Mouse (Mus musculus): ENCODE results near the gene Ptk7. TPM values are rescaled to one million over a fixed set of nuclear protein-coding genes. Genes with fewer than 3 reads are reported as not detected.
A peak's percentile ranks its signal among the peaks of the same experiment; 100 is the strongest.

Ptk7 gene
- total and polyA plus RNA-seq, 2 experiments from 2014 or later: 22.5 to 62.6 TPM

GRCm38 (mm10) chr17:46549193-46549592 is 80.1 kb downstream of the Ptk7 start:
- Histone ChIP-seq H3K9me3 (ENCODE audit: low read length) (no peaks in the 10 kb centered on the region), H3K27ac (ENCODE audit: low read depth, low read length) (no peak overlapping the region), H3K27me3 (ENCODE audit: insufficient read depth, low read length) (no peaks in the 10 kb centered on the region), H3K9ac (replicated peaks; ENCODE audit: low read length, poor library complexity, severe bottlenecking) (no peak overlapping the region), H3K4me2 (ENCODE audit: low read depth, low read length, poor library complexity, severe bottlenecking) (no peak overlapping the region), H3K36me3 (ENCODE audit: insufficient read depth, low read length) (peaks cover 30% of the 10 kb centered on the region), H3K4me3 (ENCODE audit: low read depth, low read length) (no peak overlapping the region), H3K4me1 (ENCODE audit: insufficient read depth, low read length) (peaks cover 20% of the 10 kb centered on the region)
- DNase-seq (ENCODE audit: low spot score) (peak; percentile 59), ATAC-seq (ENCODE audit: low FRiP score) (no peak)
- WGBS: 27% methylated on average over 8 of the region's 8 CpGs
- TF ChIP-seq CTCF (IDR thresholded peaks at IDR 0.05): peak; percentile 64

DNA sequence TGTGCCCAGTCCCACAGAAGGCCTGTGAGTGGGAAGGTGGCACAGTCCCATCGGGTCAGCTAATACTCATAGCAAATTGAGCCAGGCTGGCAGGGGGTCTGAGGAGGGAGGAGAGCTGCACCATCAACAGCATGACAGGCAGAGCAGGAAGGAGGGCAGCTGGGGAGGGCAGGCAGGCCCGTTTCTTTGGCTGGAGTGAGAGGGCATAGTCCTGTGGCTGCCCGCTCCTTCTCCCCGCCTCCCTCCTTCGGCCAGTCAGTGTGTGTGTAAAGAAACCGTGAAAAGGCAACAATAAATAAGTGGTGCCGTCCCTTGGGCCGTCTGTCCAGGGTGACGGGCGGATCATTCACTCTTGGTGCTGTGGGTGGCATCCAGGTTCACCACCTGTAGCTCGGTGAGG is 80.6 kb downstream of the Ptk7 start:
- WGBS: 57% methylated on average over 11 of the region's 11 CpGs
- Histone ChIP-seq H3K4me1 (ENCODE audit: insufficient read depth, low read length) (peaks cover 16% of the 10 kb centered on the region), H3K27ac (ENCODE audit: low read depth, low read length) (no peak overlapping the region), H3K27me3 (ENCODE audit: insufficient read depth, low read length) (no peaks in the 10 kb centered on the region), H3K4me3 (ENCODE audit: low read depth, low read length) (no peak overlapping the region), H3K9ac (replicated peaks; ENCODE audit: low read length, poor library complexity, severe bottlenecking) (no peak overlapping the region), H3K4me2 (ENCODE audit: low read depth, low read length, poor library complexity, severe bottlenecking) (no peak overlapping the region), H3K36me3 (ENCODE audit: insufficient read depth, low read length) (peaks cover 30% of the 10 kb centered on the region), H3K9me3 (ENCODE audit: low read length) (no peaks in the 10 kb centered on the region)
- TF ChIP-seq CTCF (IDR thresholded peaks at IDR 0.05): no peak
- ATAC-seq (ENCODE audit: low FRiP score): no peak
- no peak for DNase-seq (ENCODE audit: low spot score)

DNA sequence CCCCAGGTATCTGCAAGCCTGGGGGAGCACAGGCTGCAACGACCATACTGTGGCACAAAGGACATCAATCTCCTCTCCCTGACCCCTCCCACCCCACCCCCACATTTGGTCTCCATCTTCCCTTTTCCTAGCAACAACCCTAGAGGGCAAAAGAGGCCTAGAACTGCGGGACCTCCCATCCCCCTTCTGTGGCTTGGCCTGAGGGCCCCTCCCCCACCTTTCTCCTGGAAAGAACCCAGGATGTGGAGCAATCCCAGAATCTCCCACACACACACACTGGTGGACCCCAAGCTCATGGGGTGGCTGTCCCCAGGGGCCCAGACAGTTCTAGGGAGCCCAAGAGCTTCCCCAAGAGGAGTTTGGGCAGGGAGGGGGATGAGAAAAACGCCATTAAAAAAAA is 81.4 kb downstream of the Ptk7 start:
- H3K27ac ChIP-seq (ENCODE audit: low read depth, low read length): no peak overlapping the region
- no peak overlapping the region for H3K4me2 ChIP-seq (ENCODE audit: low read depth, low read length, poor library complexity, severe bottlenecking)
- no peak for ATAC-seq (ENCODE audit: low FRiP score)
- no peak overlapping the region for H3K9ac ChIP-seq (replicated peaks; ENCODE audit: low read length, poor library complexity, severe bottlenecking)
- no peak for DNase-seq (ENCODE audit: low spot score)
- no peak for TF ChIP-seq CTCF (IDR thresholded peaks at IDR 0.05)
- H3K9me3 ChIP-seq (ENCODE audit: low read length): no peaks in the 10 kb centered on the region
- H3K36me3 ChIP-seq (ENCODE audit: insufficient read depth, low read length): peaks cover 35% of the 10 kb centered on the region
- peaks cover 7% of the 10 kb centered on the region; the same call in 1 of the 2 replicates for H3K4me1 ChIP-seq (ENCODE audit: insufficient read depth, low read length)
- no peaks in the 10 kb centered on the region for H3K27me3 ChIP-seq (ENCODE audit: insufficient read depth, low read length)
- no peak overlapping the region for H3K4me3 ChIP-seq (ENCODE audit: low read depth, low read length)
- 28% methylated on average over 3 of the region's 3 CpGs for WGBS

DNA sequence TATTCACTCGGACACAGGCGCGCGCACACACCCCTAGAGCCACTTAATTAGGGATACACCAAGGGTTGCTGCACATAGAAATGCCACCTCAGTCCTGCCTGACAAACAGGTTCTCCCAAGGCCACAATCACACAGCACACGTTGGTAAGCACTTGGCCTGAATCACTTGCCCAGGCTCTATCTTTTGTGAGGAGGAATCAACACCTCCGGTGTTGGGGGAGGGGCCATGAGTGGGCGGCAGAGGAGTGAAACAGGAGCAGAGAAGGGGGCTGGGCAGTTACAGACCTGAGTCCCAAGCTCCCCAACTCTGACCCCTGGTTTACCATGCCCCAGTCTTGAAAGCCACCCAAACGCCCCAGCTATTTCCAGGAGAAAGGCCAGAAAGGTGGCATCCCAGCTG is 82.3 kb downstream of the Ptk7 start:
- ATAC-seq (ENCODE audit: low FRiP score) (no peak), DNase-seq (ENCODE audit: low spot score) (no peak)
- no peak overlapping the region for H3K9ac ChIP-seq (replicated peaks; ENCODE audit: low read length, poor library complexity, severe bottlenecking)
- WGBS: 18% methylated on average over 8 of the region's 8 CpGs
- no peak overlapping the region for H3K4me3 ChIP-seq (ENCODE audit: low read depth, low read length)
- H3K27me3 ChIP-seq (ENCODE audit: insufficient read depth, low read length): no peaks in the 10 kb centered on the region
- TF ChIP-seq CTCF (IDR thresholded peaks at IDR 0.05): no peak
- H3K4me1 ChIP-seq (ENCODE audit: insufficient read depth, low read length): peaks cover 2% of the 10 kb centered on the region; the same call in 1 of the 2 replicates
- no peak overlapping the region for H3K27ac ChIP-seq (ENCODE audit: low read depth, low read length)
- H3K36me3 ChIP-seq (ENCODE audit: insufficient read depth, low read length): peaks cover 35% of the 10 kb centered on the region
- H3K4me2 ChIP-seq (ENCODE audit: low read depth, low read length, poor library complexity, severe bottlenecking): peak overlapping the region; percentile 75
- no peaks in the 10 kb centered on the region for H3K9me3 ChIP-seq (ENCODE audit: low read length)

DNA sequence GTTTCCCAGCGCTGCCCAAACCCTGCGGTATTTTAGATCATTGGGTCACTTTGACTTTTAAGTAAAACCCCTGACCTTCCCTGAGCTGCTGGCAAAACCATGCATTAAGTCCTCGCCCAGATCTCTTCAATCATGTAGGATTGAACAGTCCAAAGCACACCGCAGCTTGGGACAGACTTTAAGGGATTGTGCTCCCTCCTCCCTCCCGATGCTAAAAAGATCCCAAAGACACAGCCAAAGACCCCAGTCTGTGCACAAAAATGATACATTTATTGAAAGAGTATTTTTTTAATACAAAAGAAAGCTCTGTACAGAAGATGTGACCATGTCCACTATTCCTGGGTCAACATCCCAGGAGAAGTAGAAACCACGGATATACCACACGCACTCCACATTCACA is 82.7 kb downstream of the Ptk7 start:
- Histone ChIP-seq H3K9ac (replicated peaks; ENCODE audit: low read length, poor library complexity, severe bottlenecking) (peak overlapping the region; percentile 91), H3K9me3 (ENCODE audit: low read length) (no peaks in the 10 kb centered on the region), H3K36me3 (ENCODE audit: insufficient read depth, low read length) (peaks cover 34% of the 10 kb centered on the region), H3K27me3 (ENCODE audit: insufficient read depth, low read length) (no peaks in the 10 kb centered on the region), H3K4me1 (ENCODE audit: insufficient read depth, low read length) (peaks cover 2% of the 10 kb centered on the region; the same call in 1 of the 2 replicates), H3K4me3 (ENCODE audit: low read depth, low read length) (peak overlapping the region; percentile 75), H3K27ac (ENCODE audit: low read depth, low read length) (no peak overlapping the region), H3K4me2 (ENCODE audit: low read depth, low read length, poor library complexity, severe bottlenecking) (peak overlapping the region; percentile 75)
- WGBS: 14% methylated on average over 7 of the region's 7 CpGs
- no peak for TF ChIP-seq CTCF (IDR thresholded peaks at IDR 0.05)
- DNase-seq (ENCODE audit: low spot score) (no peak), ATAC-seq (ENCODE audit: low FRiP score) (no peak)

DNA sequence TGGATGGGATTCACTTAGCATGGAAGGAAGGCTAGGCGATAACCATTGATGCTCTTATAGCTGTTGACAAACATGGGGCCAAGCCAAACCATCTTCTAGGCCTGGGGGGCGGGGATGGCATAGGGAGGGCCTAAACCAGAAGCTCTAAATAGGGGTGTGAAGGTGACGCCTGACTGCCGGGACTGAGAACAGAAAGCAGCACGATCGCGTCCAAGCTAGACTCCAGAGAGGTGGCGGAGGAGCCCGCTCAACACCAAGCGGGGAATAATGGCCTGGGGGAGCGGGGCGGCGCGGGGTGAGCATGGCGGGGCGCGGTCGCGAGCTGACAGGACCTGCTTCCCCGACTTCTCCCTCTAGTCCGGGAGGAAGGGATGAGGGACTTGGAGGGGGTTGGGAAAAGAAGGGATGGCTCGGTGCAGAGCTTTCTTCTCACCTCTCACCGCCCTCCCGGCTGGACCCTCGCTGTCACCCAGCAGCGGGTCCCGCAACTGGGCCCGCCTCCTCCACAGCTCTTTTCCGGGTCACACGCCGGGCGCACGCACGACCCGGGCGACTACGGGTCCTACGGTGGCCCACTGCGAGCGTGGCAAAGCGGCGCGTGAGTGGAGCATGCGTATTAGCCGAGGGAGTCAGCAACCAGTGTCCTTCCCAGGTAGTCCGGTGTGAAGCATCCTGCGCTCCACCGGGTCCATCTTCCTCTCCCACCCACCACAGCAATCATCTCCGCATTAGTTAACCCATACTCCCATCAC is 83.3 kb downstream of the Ptk7 start, which contains the start of gene Cul9:
Gene Cul9 (minus strand): TSS at position 576 of the 752 bp plus-strand sequence.
- Histone ChIP-seq H3K9me3 (ENCODE audit: low read length) (no peaks in the 10 kb centered on the region), H3K4me1 (ENCODE audit: insufficient read depth, low read length) (peaks cover 2% of the 10 kb centered on the region; the same call in 1 of the 2 replicates), H3K36me3 (ENCODE audit: insufficient read depth, low read length) (peaks cover 35% of the 10 kb centered on the region), H3K9ac (replicated peaks; ENCODE audit: low read length, poor library complexity, severe bottlenecking) (peak within 1 kb of the TSS; percentile 91), H3K4me2 (ENCODE audit: low read depth, low read length, poor library complexity, severe bottlenecking) (peak within 1 kb of the TSS; percentile 75), H3K4me3 (ENCODE audit: low read depth, low read length) (peak within 1 kb of the TSS; percentile 75), H3K27me3 (ENCODE audit: insufficient read depth, low read length) (no peaks in the 10 kb centered on the region), H3K27ac (ENCODE audit: low read depth, low read length) (peak within 1 kb of the TSS; percentile 80)
- 2% methylated on average over 46 of the region's 49 CpGs for WGBS
- ATAC-seq (ENCODE audit: low FRiP score) (peak; percentile 91), DNase-seq (ENCODE audit: low spot score) (peak; percentile 91)
- no peak for TF ChIP-seq CTCF (IDR thresholded peaks at IDR 0.05)
